Mouse (Mus musculus) granulocyte monocyte progenitor cell, adult 5-6 weeks (primary cell): ENCODE data around the gene Pink1. TPM values are rescaled to one million over a fixed set of nuclear protein-coding genes. Genes with fewer than 3 reads are reported as not detected.

Source experiments
- ATAC-seq: replicated peaks from 2 replicates; pipeline ENCODE4 v1.8.0; 2016; ENCODE audit warnings: mild to moderate bottlenecking, moderate TSS enrichment, inconsistent platforms; ENCODE audit not compliant: poor library complexity, severe bottlenecking
- total RNA-seq, 2 experiments: library from RNA; stranded (forward) in 1 of 2; stranded (reverse) in 1 of 2; fragments of 200-712, 200-1000 nt in 1 of 2; fragments of >200 nt in 1 of 2; fragmentation: Nextera tagmentation in 1 of 2; gene quantifications; 2 replicates each; pipeline ENCODE4 v1.2.3; 2014 to 2017

The Pink1 gene
- total RNA-seq, 2 experiments from 2014 or later = 30.2 to 40.8 TPM

DNA sequence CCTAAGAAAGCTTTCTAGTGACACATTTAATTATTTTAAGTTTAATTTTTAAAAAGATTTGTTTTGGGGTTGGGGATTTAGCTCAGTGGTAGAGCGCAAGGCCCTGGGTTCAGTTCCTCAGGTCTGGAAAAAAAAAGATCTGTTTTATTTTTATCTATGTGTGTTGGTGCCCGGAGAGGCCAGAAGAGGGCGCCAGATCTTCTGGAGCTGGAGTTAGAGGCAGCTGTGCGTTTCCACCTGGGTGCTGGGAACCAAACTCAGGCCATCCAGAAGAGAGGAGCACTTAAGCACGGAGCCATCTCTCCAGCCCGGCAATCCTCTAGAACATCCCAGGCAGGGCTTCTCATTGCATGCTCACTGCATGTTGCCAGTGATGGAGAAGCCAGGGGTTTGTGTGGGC, 9.7 kb downstream of the Pink1 start:
- no peak for ATAC-seq

DNA sequence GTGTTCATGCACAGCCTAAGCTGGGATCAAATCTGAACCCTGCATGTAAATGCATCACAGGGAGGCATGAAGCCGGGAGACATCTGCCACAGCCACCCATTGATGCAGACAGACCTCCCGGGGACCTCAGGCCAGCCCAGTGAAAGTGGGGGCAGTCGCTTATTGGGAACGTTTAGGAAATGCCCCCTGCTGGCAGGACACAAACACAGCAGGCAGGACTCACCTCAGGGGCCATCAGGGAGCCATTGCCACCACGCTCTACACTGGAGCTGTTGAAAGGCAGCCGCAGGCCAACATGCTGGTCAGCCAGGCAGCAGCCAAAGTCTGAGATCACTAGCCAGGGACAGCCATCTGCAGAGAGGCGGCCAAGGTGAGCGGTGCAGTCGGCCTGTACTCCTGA, 10.3 kb downstream of the Pink1 start:
- ATAC-seq = peak; percentile 40; the same call in 1 of the 2 replicates

DNA sequence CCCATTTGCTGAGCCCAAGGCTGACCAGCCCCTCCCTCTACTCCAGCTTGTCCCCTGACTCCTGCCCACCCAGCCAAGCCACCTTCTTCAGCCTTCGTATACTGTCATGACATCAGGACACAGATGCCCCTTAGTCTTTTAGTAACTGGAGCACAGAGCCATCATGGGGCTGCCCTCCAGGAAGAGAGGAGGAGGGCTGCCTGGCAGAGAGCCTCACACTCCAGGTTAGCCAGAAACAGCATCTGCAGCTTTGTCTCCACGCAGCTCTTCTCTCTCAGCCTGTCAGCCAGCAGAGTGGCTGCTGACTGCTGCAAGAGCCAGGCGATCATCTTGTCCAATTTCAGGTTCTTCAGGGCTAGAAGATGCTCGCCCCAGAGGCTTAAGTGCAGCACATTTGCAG, 12.3 kb downstream of the Pink1 start:
- no peak for ATAC-seq

DNA sequence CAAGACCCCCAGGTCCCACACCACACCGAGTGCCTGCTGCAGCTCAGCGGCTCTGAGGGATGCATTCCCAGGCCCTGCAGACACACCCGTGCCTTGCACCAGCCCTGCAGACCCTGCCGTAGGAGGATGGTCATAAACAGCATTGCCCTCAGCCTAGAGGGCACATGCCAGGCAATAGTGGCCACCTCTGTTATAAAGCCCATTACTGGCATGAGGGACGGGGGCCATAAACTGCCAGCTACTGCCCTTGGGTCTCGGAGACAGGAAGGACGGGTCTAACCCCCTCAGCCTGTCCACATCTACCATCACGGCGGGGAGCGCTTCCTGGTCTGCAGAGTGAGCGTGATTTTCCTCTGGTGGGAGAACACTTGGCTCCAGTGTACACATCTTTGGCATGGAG, 13.1 kb downstream of the Pink1 start:
- no peak for ATAC-seq

DNA sequence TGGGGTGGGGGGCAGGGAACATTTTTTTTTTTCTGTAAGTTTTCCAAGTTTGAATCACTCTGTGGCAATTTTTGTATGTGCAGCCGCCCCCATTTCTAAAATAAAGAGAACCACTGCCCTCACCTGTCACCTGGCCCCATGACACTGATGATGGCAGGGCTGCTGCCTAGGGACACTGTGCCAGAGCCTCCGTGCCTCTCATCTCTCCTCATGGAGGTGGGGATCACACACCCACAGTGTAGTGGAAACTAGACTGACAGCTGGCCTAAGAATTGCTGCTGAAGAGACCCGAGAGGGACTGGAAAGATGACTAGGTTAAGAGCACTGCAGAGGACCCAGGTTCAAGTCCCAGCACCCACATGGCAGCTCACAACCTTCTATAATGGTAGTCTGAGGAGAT, 14.0 kb downstream of the Pink1 start:
- ATAC-seq = no peak

DNA sequence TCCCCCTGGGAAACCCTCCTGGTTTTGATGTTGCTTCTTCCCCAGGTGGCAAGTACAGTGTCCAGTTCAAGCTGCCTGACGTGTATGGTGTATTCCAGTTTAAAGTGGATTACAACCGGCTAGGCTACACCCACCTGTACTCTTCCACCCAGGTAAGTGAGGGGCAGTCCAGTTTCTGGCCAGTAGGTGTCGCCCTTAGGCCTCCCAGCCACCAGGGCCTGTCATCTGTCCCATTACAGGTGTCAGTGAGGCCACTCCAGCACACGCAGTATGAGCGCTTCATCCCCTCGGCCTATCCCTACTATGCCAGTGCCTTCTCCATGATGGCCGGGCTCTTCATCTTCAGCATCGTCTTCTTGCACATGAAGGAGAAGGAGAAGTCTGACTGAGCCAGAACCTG, 14.5 kb downstream of the Pink1 start:
- no peak for ATAC-seq

DNA sequence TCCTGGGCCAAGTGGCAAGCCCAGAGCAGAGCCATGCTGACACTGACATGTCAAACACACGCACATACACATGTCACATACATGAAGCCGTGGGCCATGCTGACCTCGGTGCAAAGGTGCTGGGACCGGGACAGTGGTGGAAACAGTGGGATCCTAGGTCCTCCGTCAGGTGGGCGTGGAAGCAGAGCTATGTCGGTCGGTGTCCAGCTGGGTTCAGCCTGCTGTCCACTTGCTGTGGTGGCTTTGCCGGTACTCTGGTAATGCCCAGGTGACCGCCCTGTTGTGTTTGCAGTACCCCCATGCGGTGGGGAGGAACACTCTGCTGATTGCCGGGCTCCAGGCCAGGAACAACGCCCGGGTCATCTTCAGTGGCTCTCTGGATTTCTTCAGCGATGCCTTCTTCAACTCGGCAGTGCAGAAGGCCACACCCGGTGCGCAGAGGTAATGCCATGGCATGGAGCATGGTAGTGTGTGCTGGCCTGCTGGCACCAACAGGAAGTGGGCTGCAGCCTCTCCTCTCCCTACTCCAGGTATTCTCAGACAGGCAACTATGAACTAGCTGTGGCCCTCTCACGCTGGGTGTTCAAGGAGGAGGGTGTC, 15.7 kb downstream of the Pink1 start:
- no peak for ATAC-seq

DNA sequence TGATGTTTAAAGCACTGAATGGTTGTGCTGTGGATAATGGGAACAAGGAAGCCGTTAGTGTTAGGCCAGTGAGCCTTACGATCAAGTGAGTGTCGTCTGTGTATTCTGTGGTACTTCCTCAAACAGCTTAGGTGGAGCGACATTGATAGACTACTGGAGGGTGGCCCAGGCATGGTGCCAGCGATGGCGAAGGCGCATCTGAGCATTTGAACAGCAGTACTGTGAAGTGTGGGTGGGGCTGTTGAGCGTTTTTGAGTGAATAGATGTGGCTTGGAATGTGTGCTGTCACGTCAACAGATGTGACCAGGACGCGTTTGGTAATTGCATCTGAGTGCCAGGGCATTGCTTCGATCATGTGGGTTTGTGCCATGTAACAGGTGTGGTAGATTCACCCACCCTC, 18.4 kb downstream of the Pink1 start:
- ATAC-seq = no peak

DNA sequence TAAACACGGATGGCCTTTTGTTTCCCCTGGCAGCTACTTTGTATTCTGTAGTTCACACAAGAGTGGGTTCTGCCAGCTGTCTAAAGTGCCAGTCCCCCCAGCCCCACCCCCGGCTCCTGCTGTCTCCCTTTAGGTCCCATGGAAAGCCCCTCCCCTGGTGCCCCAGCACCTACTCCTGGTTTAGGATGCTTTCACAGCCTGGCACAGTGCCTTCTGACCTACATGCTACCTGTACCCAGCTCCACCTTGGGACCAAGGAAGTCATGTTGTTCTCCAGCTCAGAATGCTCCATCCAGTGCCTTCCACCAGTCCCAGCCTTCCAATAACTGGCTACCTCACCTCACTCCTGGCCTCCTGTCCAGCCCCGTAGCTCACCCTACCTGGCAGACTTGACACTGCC, 19.1 kb downstream of the Pink1 start:
- ATAC-seq = no peak

DNA sequence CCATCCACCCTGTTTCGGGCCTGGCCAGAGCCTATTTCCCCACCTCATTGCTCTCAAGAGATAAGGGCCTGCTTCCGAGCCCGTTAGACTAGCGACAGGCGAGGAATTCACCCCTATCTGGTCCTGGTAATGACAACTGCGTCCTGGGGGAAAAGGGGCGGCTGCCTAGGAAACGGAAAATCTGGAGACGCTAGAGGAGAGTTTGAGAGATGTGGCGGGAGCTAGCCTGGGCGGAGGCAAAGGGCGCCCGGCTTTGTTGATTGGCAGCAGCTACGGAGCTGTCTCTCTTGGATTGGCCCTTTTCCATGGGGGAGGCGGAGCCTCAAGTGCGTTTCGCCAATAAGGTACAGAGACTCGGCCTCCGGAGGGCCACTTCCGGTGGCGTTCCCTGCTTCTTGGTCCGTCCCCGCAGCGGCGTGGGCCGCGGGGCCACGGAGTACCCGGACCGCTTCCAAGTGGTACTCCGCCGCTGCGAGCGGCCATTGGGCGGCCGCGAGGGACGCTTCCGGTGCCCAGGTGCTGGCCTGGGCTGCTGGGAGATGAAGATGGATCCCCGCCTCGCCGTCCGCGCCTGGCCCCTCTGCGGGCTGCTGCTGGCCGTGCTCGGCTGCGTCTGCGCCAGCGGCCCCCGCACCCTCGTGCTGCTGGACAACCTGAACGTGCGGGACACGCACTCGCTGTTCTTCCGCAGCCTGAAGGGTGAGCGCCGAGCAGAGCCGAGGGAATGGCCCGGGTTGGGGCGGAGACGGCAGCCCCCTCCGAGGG, 21.6 kb downstream of the Pink1 start, which contains the start of gene Ddost:
Ddost (plus strand) TSS at position 391 of the 765 bp plus-strand sequence.
- ATAC-seq = peak; percentile 93

DNA sequence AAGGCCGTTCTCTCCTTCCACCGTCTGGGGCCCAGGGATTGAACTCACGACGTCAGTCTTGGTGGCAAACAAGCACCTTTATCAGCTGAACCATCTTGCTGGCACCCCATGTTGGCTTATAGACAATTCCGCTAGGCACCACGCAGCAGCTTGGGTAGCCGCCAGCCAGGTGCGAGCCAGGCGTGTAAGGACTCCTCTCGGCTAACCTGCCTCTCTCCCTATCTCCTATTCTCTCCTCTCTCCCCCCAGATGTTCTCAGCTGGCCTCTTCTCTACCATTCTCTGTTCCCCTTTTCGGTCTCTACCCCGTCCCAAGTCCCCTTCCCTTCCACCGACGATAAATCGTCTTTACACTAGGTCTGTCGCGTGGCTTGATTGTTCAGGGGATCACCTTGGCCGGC, 22.4 kb downstream of the Pink1 start:
- ATAC-seq = peak; percentile 31

DNA sequence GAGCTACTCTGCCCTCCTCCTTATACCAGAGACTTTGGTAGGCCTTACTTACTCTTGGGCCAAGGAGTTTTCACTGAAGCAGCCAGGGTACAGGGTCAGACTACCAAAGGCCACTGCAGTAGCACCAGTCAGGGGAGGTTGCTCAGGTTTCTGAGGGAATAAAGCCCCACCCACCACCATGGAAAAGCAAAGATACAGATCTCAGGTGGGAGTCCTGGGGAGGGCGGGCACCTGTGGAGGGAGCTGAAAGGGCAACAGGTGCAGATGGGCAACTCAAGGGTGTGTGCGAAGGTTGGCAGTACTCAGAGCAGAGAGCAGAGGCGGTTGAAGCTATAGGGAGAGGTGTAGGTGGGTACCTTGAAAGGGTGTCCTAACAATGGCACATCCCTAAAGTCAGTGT, 23.1 kb downstream of the Pink1 start:
- ATAC-seq = no peak

DNA sequence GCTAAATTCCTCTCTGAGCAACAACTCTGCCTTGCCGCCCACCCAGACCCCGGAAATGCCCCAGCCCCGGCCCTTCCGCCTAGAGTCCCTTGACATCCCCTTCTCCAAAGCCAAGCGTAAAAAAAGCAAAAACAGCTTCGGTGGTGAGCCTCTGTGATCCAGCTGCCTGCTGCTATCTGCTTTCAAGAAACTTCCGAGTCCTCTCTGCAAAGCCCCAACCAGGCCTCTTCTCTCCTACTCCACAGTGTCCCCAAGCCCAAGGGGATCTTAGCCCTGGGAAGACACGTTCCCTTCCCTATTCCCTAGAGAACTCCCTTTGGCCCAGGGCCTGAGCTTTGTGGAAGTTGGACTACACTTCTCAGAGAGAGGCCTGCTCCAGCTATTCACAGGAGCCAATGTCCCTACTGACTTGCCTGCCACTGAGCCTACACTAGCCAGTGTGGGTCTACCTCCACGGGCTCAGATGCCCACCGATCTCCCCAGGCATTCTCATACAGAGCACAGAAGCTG, 24.8 kb downstream of the Pink1 start:
- no peak for ATAC-seq

DNA sequence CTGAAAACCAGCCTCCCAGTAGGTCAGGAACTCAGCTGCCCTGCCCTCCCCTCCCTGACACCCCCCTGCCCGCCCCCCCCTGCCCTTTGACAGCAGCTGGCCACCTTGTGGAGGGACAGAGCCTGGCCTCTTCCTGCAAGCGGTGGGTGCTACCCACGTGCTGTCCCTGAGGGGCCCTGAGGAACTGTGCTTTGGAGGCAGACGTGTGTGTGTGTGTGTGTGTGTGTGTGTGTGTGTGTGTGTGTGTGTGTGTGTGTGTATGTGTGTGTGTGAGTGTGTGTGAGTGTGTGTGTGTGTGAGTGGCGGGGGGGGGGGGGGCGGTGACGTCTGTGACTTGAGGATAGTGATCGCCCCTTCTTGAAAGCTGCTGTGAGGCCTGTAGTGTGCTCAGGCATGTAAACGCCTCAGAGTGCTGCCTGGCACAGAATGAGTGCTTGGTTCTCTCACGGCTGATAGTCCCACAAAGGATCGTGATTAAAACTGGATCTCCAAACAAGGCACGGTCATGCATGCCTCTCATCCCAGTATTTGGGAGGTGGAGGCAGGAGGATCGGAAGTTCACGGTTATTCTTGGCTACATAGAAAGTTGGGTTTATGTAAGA, 32.1 kb downstream of the Pink1 start:
- no peak for ATAC-seq

DNA sequence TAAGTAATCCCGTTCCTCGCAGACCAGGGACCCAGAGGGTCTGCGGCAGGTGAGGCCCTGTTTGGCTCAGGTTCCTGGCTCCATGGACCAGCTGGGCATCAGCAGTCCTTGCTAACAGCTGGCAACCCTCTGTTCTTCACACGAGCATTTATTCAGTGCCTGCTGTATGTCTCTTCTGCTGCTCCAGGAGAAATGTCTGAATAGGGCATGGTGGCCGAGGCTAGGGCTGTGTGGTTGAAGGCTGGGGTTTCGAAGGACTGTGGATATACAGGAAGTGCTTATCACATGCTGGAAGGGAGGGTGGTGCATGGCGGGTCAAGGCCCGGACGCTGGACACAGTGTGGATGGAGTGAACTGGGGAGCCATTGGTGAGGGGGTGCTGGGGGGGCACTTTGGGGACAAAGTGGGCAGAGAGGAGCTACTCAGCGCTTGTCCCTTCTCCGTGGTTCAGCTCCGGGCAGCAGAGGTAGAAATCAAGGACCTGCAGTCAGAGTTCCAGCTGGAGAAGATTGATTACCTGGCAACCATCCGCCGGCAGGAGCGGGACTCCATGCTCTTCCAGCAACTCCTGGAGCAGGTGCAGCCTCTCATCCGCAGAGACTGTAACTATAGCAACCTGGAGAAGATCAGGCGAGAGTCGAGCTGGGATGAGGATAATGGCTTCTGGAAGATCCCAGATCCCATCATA, 32.7 kb downstream of the Pink1 start:
- no peak for ATAC-seq

DNA sequence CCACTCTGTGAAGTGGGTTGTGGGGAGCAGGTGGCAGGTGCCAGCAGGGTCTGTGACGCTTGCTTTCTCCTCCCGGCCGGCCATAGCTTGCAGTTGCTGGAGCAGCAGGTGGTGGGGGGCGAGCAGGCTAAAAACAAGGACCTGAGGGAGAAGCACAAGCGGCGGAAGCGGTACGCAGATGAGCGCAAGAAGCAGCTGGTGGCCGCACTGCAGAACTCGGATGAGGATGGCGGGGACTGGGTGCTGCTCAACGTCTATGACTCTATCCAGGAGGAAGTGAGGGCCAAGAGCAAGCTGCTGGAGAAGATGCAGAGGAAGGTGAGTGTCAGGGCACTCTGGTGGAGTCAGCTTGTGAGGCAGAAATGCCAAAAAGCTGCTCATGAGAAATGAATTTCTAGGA, 34.1 kb downstream of the Pink1 start:
- no peak for ATAC-seq

DNA sequence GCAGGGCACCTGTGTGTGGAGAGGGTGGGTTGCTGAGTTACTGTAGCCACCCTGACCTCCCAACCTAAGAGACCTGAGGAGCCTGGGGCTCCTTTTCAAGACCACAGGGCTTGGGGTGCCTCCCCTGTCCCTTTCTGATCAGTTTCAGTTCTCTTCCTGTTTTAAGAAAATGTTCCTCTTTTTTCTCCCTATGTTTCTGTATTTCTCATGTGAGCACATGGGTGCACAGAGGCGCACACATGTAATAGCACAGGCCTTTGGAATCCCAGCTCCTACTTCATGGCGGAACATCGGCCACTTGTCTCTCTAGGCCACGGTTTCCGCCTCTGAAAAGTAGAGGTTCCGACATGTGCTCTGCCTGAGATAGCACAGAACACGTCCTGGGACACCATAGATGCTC, 37.4 kb downstream of the Pink1 start:
- ATAC-seq = peak; percentile 81

DNA sequence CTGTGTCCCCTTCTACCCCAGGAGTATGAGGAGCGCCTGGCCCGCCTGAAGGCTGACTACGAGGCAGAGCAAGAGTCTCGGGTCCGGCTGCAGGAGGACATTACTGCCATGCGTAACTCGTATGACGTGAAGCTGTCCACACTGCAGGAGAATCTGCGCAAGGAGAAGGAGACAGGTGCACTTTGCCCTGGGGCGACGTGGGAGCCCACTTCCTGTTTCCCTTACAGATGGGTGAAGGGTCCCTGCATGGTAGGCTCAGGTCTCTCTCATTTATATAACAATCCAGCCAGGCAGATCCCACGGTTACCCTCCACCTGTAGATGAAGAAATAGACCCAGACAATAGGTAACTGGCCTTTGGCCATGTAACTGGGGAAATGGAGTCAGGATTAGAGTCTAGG, 39.7 kb downstream of the Pink1 start:
- ATAC-seq = no peak

DNA sequence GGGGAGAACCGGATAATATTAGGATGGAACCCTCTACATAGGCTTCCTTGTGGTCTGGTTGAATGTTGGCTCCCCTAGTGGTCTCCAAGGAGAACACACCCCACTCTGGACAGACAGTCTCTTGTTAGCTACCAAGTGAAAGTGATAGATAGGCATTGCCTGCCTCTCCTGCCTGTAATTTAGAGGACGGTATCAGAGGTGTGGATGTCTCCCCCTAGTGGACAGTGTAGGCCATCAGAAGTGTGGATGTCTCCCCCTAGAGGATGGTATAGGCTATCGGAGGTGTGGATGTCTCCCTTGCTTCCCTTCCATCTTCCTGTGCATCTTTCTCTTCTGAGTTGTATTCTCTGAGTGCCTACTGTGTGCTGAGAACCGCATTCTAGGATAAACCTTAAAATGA, 43.3 kb downstream of the Pink1 start:
- peak; percentile 97 for ATAC-seq

DNA sequence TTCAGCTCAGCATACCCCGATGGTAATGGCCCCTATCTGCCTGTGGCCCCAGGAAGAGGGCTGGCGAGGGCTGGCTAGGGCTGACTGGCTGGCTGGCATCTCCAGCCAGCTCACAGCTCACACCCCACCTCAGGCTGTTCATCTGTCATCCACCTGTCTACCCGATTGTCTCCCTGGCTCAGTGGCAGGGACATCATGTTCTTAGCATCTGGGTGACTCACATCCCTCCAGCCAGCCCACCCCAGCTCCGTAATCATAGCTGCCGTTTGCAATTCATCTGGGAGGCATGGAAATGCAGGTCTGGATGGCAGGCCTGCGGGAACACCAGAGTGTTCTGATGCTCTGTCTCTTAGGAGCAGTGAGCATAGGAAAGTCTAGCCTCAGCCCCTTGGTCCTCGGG, 47.8 kb downstream of the Pink1 start:
- ATAC-seq = no peak
